Mouse (Mus musculus) mesoderm, embryonic 11.5 days (tissue): ENCODE measurements around the gene Rtkn.

ENCODE experiments used
- DNase-seq: peaks from one replicate; pipeline ENCODE4 v3.0.0-alpha.2; 2012; ENCODE audit warnings: low read depth, low spot score

The Rtkn gene

GRCm38 (mm10) chr6:83172240-83172920, 37.1 kb downstream of the Rtkn start:
- DNase-seq: no peak

- no peak for DNase-seq
Observed at GRCm38 (mm10) chr6:83175996-83176395, 40.7 kb downstream of the Rtkn start.

GRCm38 (mm10) chr6:83179390-83180117, 44.3 kb downstream of the Rtkn start:
- peak; percentile 29 for DNase-seq

- no peak for DNase-seq
Observed at GRCm38 (mm10) chr6:83180605-83181004, 45.3 kb downstream of the Rtkn start.

- DNase-seq: peak; percentile 18
Observed at GRCm38 (mm10) chr6:83184858-83185435, 49.7 kb downstream of the Rtkn start.

- DNase-seq: peak; percentile 83
Observed at GRCm38 (mm10) chr6:83185895-83186861, 50.9 kb downstream of the Rtkn start.

GRCm38 (mm10) chr6:83186946-83187345, 51.7 kb downstream of the Rtkn start:
- no peak for DNase-seq

GRCm38 (mm10) chr6:83193571-83193970, 58.3 kb downstream of the Rtkn start:
- DNase-seq: no peak

- no peak for DNase-seq
Observed at GRCm38 (mm10) chr6:83197345-83198004, 62.2 kb downstream of the Rtkn start.
